Mouse (Mus musculus) megakaryocyte-erythroid progenitor cell, adult 5-6 weeks (primary cell): ENCODE results near the gene Cacna1c. TPM values are rescaled to one million over a fixed set of nuclear protein-coding genes. Genes with fewer than 3 reads are reported as not detected.
A peak's percentile ranks its signal among the peaks of the same experiment; 100 is the strongest.

ENCODE experiments used
- ATAC-seq: replicated peaks from 2 replicates; pipeline ENCODE4 v1.8.0; 2016; ENCODE audit warnings: mild to moderate bottlenecking, inconsistent platforms; ENCODE audit not compliant: severe bottlenecking, poor library complexity, low FRiP score, low TSS enrichment
- total RNA-seq, 2 experiments: library from RNA; stranded (forward) in 1 of 2; stranded (reverse) in 1 of 2; fragments of 200-1000, 215-1000 nt in 1 of 2; fragments of >200 nt in 1 of 2; fragmentation: Nextera tagmentation in 1 of 2; gene quantifications; 2 replicates each; pipeline ENCODE4 v1.2.3; 2014 to 2017

The Cacna1c gene
- total RNA-seq, 2 experiments from 2014 or later = 0.33 TPM; not detected in 1

GRCm38 (mm10) chr6:118694626-118695025, 501.6 kb downstream of the Cacna1c start:
- no peak for ATAC-seq

- no peak for ATAC-seq
Measured at GRCm38 (mm10) chr6:118689447-118689846, 506.8 kb downstream of the Cacna1c start.

GRCm38 (mm10) chr6:118688856-118689255, 507.4 kb downstream of the Cacna1c start:
- ATAC-seq = no peak

GRCm38 (mm10) chr6:118680814-118681213, 515.4 kb downstream of the Cacna1c start:
- ATAC-seq = no peak

- no peak for ATAC-seq
Measured at GRCm38 (mm10) chr6:118678031-118678430, 518.2 kb downstream of the Cacna1c start.

- no peak for ATAC-seq
Measured at GRCm38 (mm10) chr6:118677306-118677705, 518.9 kb downstream of the Cacna1c start.

GRCm38 (mm10) chr6:118674781-118675180, 521.4 kb downstream of the Cacna1c start:
- ATAC-seq = no peak

GRCm38 (mm10) chr6:118673974-118674695, 522.1 kb downstream of the Cacna1c start:
- no peak for ATAC-seq

- no peak for ATAC-seq
Measured at GRCm38 (mm10) chr6:118653331-118653730, 542.9 kb downstream of the Cacna1c start.

GRCm38 (mm10) chr6:118649121-118649783, 547.0 kb downstream of the Cacna1c start:
- no peak for ATAC-seq

GRCm38 (mm10) chr6:118646265-118647061, 549.8 kb downstream of the Cacna1c start:
- ATAC-seq = peak; percentile 87

GRCm38 (mm10) chr6:118644866-118645265, 551.4 kb downstream of the Cacna1c start:
- ATAC-seq = no peak

- no peak for ATAC-seq
Measured at GRCm38 (mm10) chr6:118643541-118643940, 552.7 kb downstream of the Cacna1c start.

- no peak for ATAC-seq
Measured at GRCm38 (mm10) chr6:118641671-118642325, 554.4 kb downstream of the Cacna1c start.

GRCm38 (mm10) chr6:118639816-118640215, 556.4 kb downstream of the Cacna1c start:
- no peak for ATAC-seq

- ATAC-seq = no peak
Measured at GRCm38 (mm10) chr6:118638911-118639310, 557.3 kb downstream of the Cacna1c start.

- ATAC-seq = no peak
Measured at GRCm38 (mm10) chr6:118632491-118632890, 563.7 kb downstream of the Cacna1c start.

GRCm38 (mm10) chr6:118630006-118630405, 566.2 kb downstream of the Cacna1c start:
- ATAC-seq = no peak

GRCm38 (mm10) chr6:118626246-118626645, 570.0 kb downstream of the Cacna1c start:
- no peak for ATAC-seq

GRCm38 (mm10) chr6:118623609-118624008, 572.6 kb downstream of the Cacna1c start:
- no peak for ATAC-seq
